Mouse (Mus musculus): Measurements from ENCODE around the gene Hps4.

DNA sequence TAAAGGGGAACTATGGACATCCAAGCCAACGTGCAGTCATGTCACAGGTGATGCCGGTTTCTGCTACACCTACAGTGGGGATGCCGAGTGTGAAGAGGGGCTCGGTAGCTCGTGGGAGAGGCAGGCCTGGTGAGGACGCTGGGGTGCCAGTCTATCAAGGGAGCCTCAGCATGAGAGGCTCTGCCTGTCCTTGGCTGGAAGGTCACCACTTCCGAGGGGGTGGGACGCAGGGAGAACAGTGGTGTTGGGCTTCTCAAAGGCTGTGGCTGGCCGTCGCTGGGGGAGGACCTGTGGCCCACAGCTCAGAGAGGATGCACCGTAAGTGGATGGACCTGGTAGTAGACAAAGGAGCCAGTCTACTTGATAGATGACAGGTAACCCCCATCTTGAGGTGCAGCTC is 38.3 kb downstream of the Hps4 start:
- TF ChIP-seq EP300 (IDR thresholded peaks at IDR 0.05; ENCODE audit: low read depth) (no peak), CTCF (IDR thresholded peaks at IDR 0.05; ENCODE audit: low read depth) (no peak)

Data from heart, postnatal 0 days (tissue).